Mouse (Mus musculus) embryonic fibroblast, embryonic 13.5 days (primary cell): ENCODE results near the gene Gpsm3.

ENCODE experiments used
- CTCF ChIP-seq: IDR thresholded peaks from 2 replicates; pipeline ENCODE4 v1.5.1; 2011; ENCODE audit warnings: mild to moderate bottlenecking, control low read depth, low read length, moderate library complexity, borderline replicate concordance; ENCODE audit not compliant: insufficient read depth
- POLR2A ChIP-seq: IDR thresholded peaks from 2 replicates; pipeline ENCODE4 v1.6.1; 2011; ENCODE audit warnings: low read depth, mild to moderate bottlenecking, control low read depth, low read length, moderate library complexity

- no peak for TF ChIP-seq CTCF
- no peak for TF ChIP-seq POLR2A
Observed at GRCm38 (mm10) chr17:34557411-34557810, 32.2 kb upstream of the Gpsm3 start.
